Mouse (Mus musculus) stomach, postnatal 0 days (tissue): ENCODE data around the gene Adrm1. TPM values are rescaled to one million over a fixed set of nuclear protein-coding genes. Genes with fewer than 3 reads are reported as not detected.

Source experiments
- ATAC-seq: fragments of 200-750 bp; cut with Nextera tagmentation; 2 replicates; pipeline ENCODE4 v1.8.0; 2017; ENCODE audit not compliant: low FRiP score, low TSS enrichment
- DNase-seq: peaks from one replicate; pipeline ENCODE4 v3.0.0-alpha.2; 2016; ENCODE audit warnings: low spot score
- H3K27ac ChIP-seq: fragments of 300-500 bp; sonication (generic); replicated peaks from 2 replicates; pipeline ENCODE4 v1.5.1; 2014; ENCODE audit warnings: mild to moderate bottlenecking, control low read depth
- H3K27me3 ChIP-seq: fragments of 300-500 bp; sonication (generic); 2 replicates; pipeline ENCODE4 v1.6.1; 2014; ENCODE audit warnings: low read length; ENCODE audit not compliant: control insufficient read depth, insufficient read depth
- H3K36me3 ChIP-seq: fragments of 300-500 bp; sonication (generic); 2 replicates; pipeline ENCODE4 v1.6.1; 2014; ENCODE audit warnings: low read length, mixed read lengths; ENCODE audit not compliant: control insufficient read depth, insufficient read depth
- H3K4me1 ChIP-seq: fragments of 300-500 bp; sonication (generic); replicated peaks from 2 replicates; pipeline ENCODE4 v1.6.1; 2014; ENCODE audit warnings: antibody characterized with exemption; ENCODE audit not compliant: control insufficient read depth, insufficient read depth
- H3K4me2 ChIP-seq: fragments of 300-500 bp; sonication (generic); replicated peaks from 2 replicates; pipeline ENCODE4 v1.6.1; 2014; ENCODE audit warnings: low read depth, mild to moderate bottlenecking, control low read depth, moderate library complexity
- H3K4me3 ChIP-seq: fragments of 300-500 bp; sonication (generic); 2 replicates; pipeline ENCODE4 v1.5.1; 2014; ENCODE audit warnings: low read depth, low read length, control low read depth
- H3K9ac ChIP-seq: fragments of 300-500 bp; sonication (generic); 2 replicates; pipeline ENCODE4 v1.6.1; 2014; ENCODE audit warnings: mild to moderate bottlenecking, low read length, control low read depth, mixed read lengths
- H3K9me3 ChIP-seq: fragments of 300-500 bp; sonication (generic); 2 replicates; pipeline ENCODE4 v1.6.1; 2016; ENCODE audit warnings: low read length; ENCODE audit not compliant: control insufficient read depth
- CTCF ChIP-seq: IDR thresholded peaks from 2 replicates; pipeline ENCODE4 v1.5.1; 2016; ENCODE audit warnings: antibody characterized with exemption, low read depth, mild to moderate bottlenecking, moderate library complexity
- EP300 ChIP-seq: optimal IDR thresholded peaks from 2 replicates; pipeline ENCODE3; 2016; ENCODE audit warnings: antibody characterized with exemption
- WGBS: fragments of 180-500 bp; shearing (Covaris S2); extraction: QIAGEN DNeasy Blood & Tissue Kit; methylation state at CpG from one replicate; pipeline ENCODE4 v1.1.7; 2014; 5-methylcytosine and 5-hydroxymethylcytosine counted together
- polyA plus RNA-seq: library from polyadenylated mRNA; unstranded; fragments of >200 nt; fragmentation: Nextera tagmentation; extraction: Ambion mirVana; gene quantifications from 2 replicates; pipeline ENCODE4 v1.2.1, GENCODE M21; 2015

Adrm1 gene
- polyA plus RNA-seq, 1 experiment from 2014 or later: 141 TPM

- Histone ChIP-seq H3K27me3 (no peaks in the 10 kb centered on the region), H3K36me3 (0 out of 2 replicates have a peak, but pooled peaks cover 3% of the 10 kb centered on the region), H3K4me2 (no peak overlapping the region), H3K9ac (no peak overlapping the region), H3K4me3 (no peak overlapping the region), H3K27ac (no peak overlapping the region), H3K9me3 (no peaks in the 10 kb centered on the region), H3K4me1 (peaks cover 25% of the 10 kb centered on the region)
- 64% methylated on average over 8 of the region's 8 CpGs for WGBS
- no peak for TF ChIP-seq EP300
- no peak for TF ChIP-seq CTCF
- DNase-seq (no peak), ATAC-seq (no peak)
Observed at GRCm38 (mm10) chr2:180217587-180217986, 46.3 kb downstream of the Adrm1 start.

GRCm38 (mm10) chr2:180218241-180218640 lies 47.0 kb downstream of the Adrm1 start:
- no peak for ATAC-seq
- no peak for TF ChIP-seq EP300
- no peak for TF ChIP-seq CTCF
- Histone ChIP-seq H3K4me2 (no peak overlapping the region), H3K9ac (no peak overlapping the region), H3K27ac (peak overlapping the region; percentile 40; the same call in 1 of the 2 replicates), H3K36me3 (0 out of 2 replicates have a peak, but pooled peaks cover 3% of the 10 kb centered on the region), H3K27me3 (no peaks in the 10 kb centered on the region), H3K9me3 (no peaks in the 10 kb centered on the region), H3K4me1 (peaks cover 28% of the 10 kb centered on the region), H3K4me3 (no peak overlapping the region)
- no peak for DNase-seq
- 63% methylated on average over 3 of the region's 3 CpGs for WGBS

GRCm38 (mm10) chr2:180218677-180219076 lies 47.4 kb downstream of the Adrm1 start:
- no peak overlapping the region for H3K4me2 ChIP-seq
- no peak overlapping the region for H3K9ac ChIP-seq

GRCm38 (mm10) chr2:180219145-180219943 lies 48.1 kb downstream of the Adrm1 start:
- TF ChIP-seq EP300 (no peak), CTCF (no peak)
- Histone ChIP-seq H3K36me3 (0 out of 2 replicates have a peak, but pooled peaks cover 3% of the 10 kb centered on the region), H3K9me3 (no peaks in the 10 kb centered on the region), H3K4me1 (peaks cover 27% of the 10 kb centered on the region), H3K4me2 (no peak overlapping the region), H3K27ac (peak overlapping the region; percentile 40), H3K4me3 (no peak overlapping the region), H3K27me3 (no peaks in the 10 kb centered on the region), H3K9ac (no peak overlapping the region)
- ATAC-seq (no peak), DNase-seq (peak; percentile 13)
- WGBS: 77% methylated on average over 15 of the region's 15 CpGs

More at GRCm38 (mm10) chr2:180218677-180219076, 47.4 kb downstream of the Adrm1 start:
- Histone ChIP-seq H3K4me3 (no peak overlapping the region), H3K27ac (peak overlapping the region; percentile 40), H3K36me3 (0 out of 2 replicates have a peak, but pooled peaks cover 3% of the 10 kb centered on the region), H3K4me1 (peaks cover 28% of the 10 kb centered on the region), H3K9me3 (no peaks in the 10 kb centered on the region), H3K27me3 (no peaks in the 10 kb centered on the region)
- ATAC-seq (no peak), DNase-seq (peak; percentile 59)
- WGBS: 34% methylated on average over 5 of the region's 5 CpGs
- TF ChIP-seq CTCF: no peak
- no peak for TF ChIP-seq EP300

GRCm38 (mm10) chr2:180220165-180220564 lies 48.9 kb downstream of the Adrm1 start:
- Histone ChIP-seq H3K9ac (no peak overlapping the region), H3K27ac (no peak overlapping the region), H3K36me3 (0 out of 2 replicates have a peak, but pooled peaks cover 3% of the 10 kb centered on the region), H3K4me2 (0 out of 2 replicates have a peak overlapping the region, but pooled peaks have one; percentile 2), H3K27me3 (no peaks in the 10 kb centered on the region), H3K4me1 (peaks cover 20% of the 10 kb centered on the region), H3K4me3 (no peak overlapping the region), H3K9me3 (no peaks in the 10 kb centered on the region)
- DNase-seq (peak; percentile 55), ATAC-seq (no peak)
- TF ChIP-seq CTCF (no peak), EP300 (no peak)
- WGBS: 37% methylated on average over 9 of the region's 9 CpGs

- Histone ChIP-seq H3K9me3 (no peaks in the 10 kb centered on the region), H3K4me3 (no peak overlapping the region), H3K4me1 (peaks cover 17% of the 10 kb centered on the region), H3K27ac (no peak overlapping the region), H3K27me3 (no peaks in the 10 kb centered on the region), H3K9ac (no peak overlapping the region), H3K4me2 (no peak overlapping the region), H3K36me3 (0 out of 2 replicates have a peak, but pooled peaks cover 3% of the 10 kb centered on the region)
- ATAC-seq: no peak
- 81% methylated on average over 9 of the region's 9 CpGs for WGBS
- no peak for DNase-seq
- TF ChIP-seq EP300 (no peak), CTCF (no peak)
Observed at GRCm38 (mm10) chr2:180221051-180221450, 49.8 kb downstream of the Adrm1 start.
